Mouse (Mus musculus) testis, adult 2 months (tissue): ENCODE data around the gene Aplp2. TPM values are rescaled to one million over a fixed set of nuclear protein-coding genes. Genes with fewer than 3 reads are reported as not detected.

Source experiments
- H3K27ac ChIP-seq: fragments of 200-500 bp; 2 replicates; pipeline ENCODE4 v1.5.1; 2012; ENCODE audit warnings: low read depth, low read length; ENCODE audit not compliant: control insufficient read depth, insufficient read depth
- H3K27me3 ChIP-seq: fragments of 200-500 bp; 2 replicates; pipeline ENCODE4 v1.6.1; 2012; ENCODE audit warnings: mild to moderate bottlenecking, low read length, moderate library complexity; ENCODE audit not compliant: control insufficient read depth, insufficient read depth
- H3K36me3 ChIP-seq: fragments of 200-500 bp; 2 replicates; pipeline ENCODE4 v1.6.1; 2012; ENCODE audit warnings: mild to moderate bottlenecking, low read length; ENCODE audit not compliant: control insufficient read depth, insufficient read depth
- H3K4me1 ChIP-seq: fragments of 200-500 bp; 2 replicates; pipeline ENCODE4 v1.6.1; 2012; ENCODE audit warnings: low read length; ENCODE audit not compliant: control insufficient read depth, insufficient read depth
- H3K4me3 ChIP-seq: fragments of 200-500 bp; 2 replicates; pipeline ENCODE4 v1.5.1; 2012; ENCODE audit warnings: low read depth, mild to moderate bottlenecking, low read length, moderate library complexity, mixed read lengths; ENCODE audit not compliant: control insufficient read depth
- CTCF ChIP-seq: fragments of 200-500 bp; IDR thresholded peaks from 2 replicates; pipeline ENCODE4 v1.5.1; 2012; ENCODE audit warnings: low read depth, mild to moderate bottlenecking, inconsistent platforms, low read length, moderate library complexity; ENCODE audit not compliant: control insufficient read depth, insufficient read depth, insufficient replicate concordance
- POLR2A ChIP-seq: fragments of 200-500 bp; IDR thresholded peaks from 2 replicates; pipeline ENCODE4 v1.6.1; 2012; ENCODE audit warnings: low read depth, mild to moderate bottlenecking, inconsistent platforms, low read length, moderate library complexity; ENCODE audit not compliant: control insufficient read depth
- polyA plus RNA-seq: library from polyadenylated mRNA; depleted of rRNA; stranded (reverse); fragments of >200 nt; gene quantifications from 2 replicates; pipeline ENCODE4 v1.2.3, GENCODE M21; 2012; rRNA removed

Gene Aplp2
- 142 and 183 TPM in 2 replicates for polyA plus RNA-seq

- TF ChIP-seq POLR2A (peak; percentile 97), CTCF (peak; percentile 1; the same call in 1 of the 2 replicates)
- Histone ChIP-seq H3K4me1 (peaks cover 3% of the 10 kb centered on the region), H3K4me3 (peak within 1 kb of the TSS; percentile 99), H3K27ac (peak within 1 kb of the TSS; percentile 92), H3K36me3 (no peaks in the 10 kb centered on the region), H3K27me3 (no peaks in the 10 kb centered on the region)
Measured at GRCm38 (mm10) chr9:31211690-31212499, at the start of gene Aplp2. Gene Aplp2 (minus strand): TSS chr9:31211815.

- Histone ChIP-seq H3K4me1 (no peaks in the 10 kb centered on the region), H3K36me3 (no peaks in the 10 kb centered on the region), H3K27me3 (no peaks in the 10 kb centered on the region), H3K27ac (no peak overlapping the region), H3K4me3 (no peak overlapping the region)
- TF ChIP-seq POLR2A: no peak
- no peak for TF ChIP-seq CTCF
Measured at GRCm38 (mm10) chr9:31260219-31260618, 48.6 kb upstream of the Aplp2 start.

- TF ChIP-seq POLR2A (no peak), CTCF (no peak)
- no peaks in the 10 kb centered on the region for H3K36me3 ChIP-seq
- H3K4me1 ChIP-seq: peaks cover 8% of the 10 kb centered on the region
- no peaks in the 10 kb centered on the region for H3K27me3 ChIP-seq
- H3K27ac ChIP-seq: no peak overlapping the region
- H3K4me3 ChIP-seq: no peak overlapping the region
Measured at GRCm38 (mm10) chr9:31258237-31258636, 46.6 kb upstream of the Aplp2 start.

GRCm38 (mm10) chr9:31255953-31256352 is 44.3 kb upstream of the Aplp2 start:
- TF ChIP-seq POLR2A: no peak
- no peak for TF ChIP-seq CTCF
- no peak overlapping the region for H3K27ac ChIP-seq
- no peaks in the 10 kb centered on the region for H3K27me3 ChIP-seq

GRCm38 (mm10) chr9:31254697-31255004 is 43.0 kb upstream of the Aplp2 start:
- Histone ChIP-seq H3K27me3 (no peaks in the 10 kb centered on the region), H3K4me3 (no peak overlapping the region), H3K4me1 (peaks cover 8% of the 10 kb centered on the region), H3K36me3 (no peaks in the 10 kb centered on the region), H3K27ac (peak overlapping the region; percentile 70)
- no peak for TF ChIP-seq POLR2A
- TF ChIP-seq CTCF: no peak

More at GRCm38 (mm10) chr9:31255953-31256352, 44.3 kb upstream of the Aplp2 start:
- Histone ChIP-seq H3K36me3 (no peaks in the 10 kb centered on the region), H3K4me1 (peaks cover 8% of the 10 kb centered on the region), H3K4me3 (no peak overlapping the region)

GRCm38 (mm10) chr9:31253866-31254696 is 42.5 kb upstream of the Aplp2 start:
- no peak for TF ChIP-seq CTCF
- TF ChIP-seq POLR2A: no peak
- H3K4me3 ChIP-seq: no peak overlapping the region

GRCm38 (mm10) chr9:31253311-31253734 is 41.7 kb upstream of the Aplp2 start:
- Histone ChIP-seq H3K4me1 (peaks cover 8% of the 10 kb centered on the region), H3K27ac (peak overlapping the region; percentile 32), H3K4me3 (peak overlapping the region; percentile 41), H3K36me3 (no peaks in the 10 kb centered on the region), H3K27me3 (no peaks in the 10 kb centered on the region)
- TF ChIP-seq POLR2A (no peak), CTCF (no peak)

More at GRCm38 (mm10) chr9:31253866-31254696, 42.5 kb upstream of the Aplp2 start:
- Histone ChIP-seq H3K36me3 (no peaks in the 10 kb centered on the region), H3K4me1 (peaks cover 8% of the 10 kb centered on the region), H3K27me3 (no peaks in the 10 kb centered on the region), H3K27ac (peak overlapping the region; percentile 32)
